Mouse (Mus musculus) heart, postnatal 10 days (tissue): ENCODE results near the gene Sgpp1. TPM values are rescaled to one million over a fixed set of nuclear protein-coding genes. Genes with fewer than 3 reads are reported as not detected.
"Not testable (repeated sequence)": the region's sequence is repeated elsewhere in the genome, so short reads cannot be mapped to it uniquely, and the experiment has no call there.

Experiments
- DNase-seq, 2 experiments: peaks; one replicate each; pipeline ENCODE4 v3.0.0; 2021
- intact Hi-C: fragments of 180-260 bp; cut with DNase I; formaldehyde crosslinking; loops from one replicate; pipeline ENCODE4 v1.15.1; 2025
- total RNA-seq, 2 experiments: library from RNA; stranded (reverse); gene quantifications; 2 replicates each; pipeline ENCODE4 v1.2.3; 2021

The Sgpp1 gene
- total RNA-seq, 2 experiments from 2014 or later = 17.9 to 20.8 TPM

GRCm38 (mm10) chr12:75733331-75734070, 2.0 kb downstream of the Sgpp1 start:
- intact Hi-C loops = no loop called here
- DNase-seq = peak; percentile 35 to 37

GRCm38 (mm10) chr12:75731927-75732443, 3.5 kb downstream of the Sgpp1 start:
- intact Hi-C loops = no loop called here
- no peak for DNase-seq

GRCm38 (mm10) chr12:75731508-75731907, 4.0 kb downstream of the Sgpp1 start:
- no peak for DNase-seq
- intact Hi-C loops = no loop called here

- intact Hi-C loops = no loop called here
- DNase-seq = no peak
Measured at GRCm38 (mm10) chr12:75730458-75730857, 5.1 kb downstream of the Sgpp1 start.

- intact Hi-C loops = no loop called here
- no peak for DNase-seq
Measured at GRCm38 (mm10) chr12:75729876-75730275, 5.7 kb downstream of the Sgpp1 start.

GRCm38 (mm10) chr12:75727333-75728125, 8.0 kb downstream of the Sgpp1 start:
- intact Hi-C loops = no loop called here
- DNase-seq = no peak

- no peak for DNase-seq
- intact Hi-C loops = no loop called here
Measured at GRCm38 (mm10) chr12:75726349-75726861, 9.1 kb downstream of the Sgpp1 start.

GRCm38 (mm10) chr12:75724621-75725324, 10.8 kb downstream of the Sgpp1 start:
- intact Hi-C loops = no loop called here

GRCm38 (mm10) chr12:75723839-75724463, 11.6 kb downstream of the Sgpp1 start:
- intact Hi-C loops = no loop called here
- DNase-seq = no peak

More at GRCm38 (mm10) chr12:75724621-75725324, 10.8 kb downstream of the Sgpp1 start:
- no peak for DNase-seq

- intact Hi-C loops = no loop called here
Measured at GRCm38 (mm10) chr12:75721941-75722340, 13.6 kb downstream of the Sgpp1 start.

GRCm38 (mm10) chr12:75721006-75721405, 14.5 kb downstream of the Sgpp1 start:
- DNase-seq = no peak
- intact Hi-C loops = no loop called here

More at GRCm38 (mm10) chr12:75721941-75722340, 13.6 kb downstream of the Sgpp1 start:
- no peak for DNase-seq

- intact Hi-C loops = no loop called here
Measured at GRCm38 (mm10) chr12:75713596-75713995, 21.9 kb downstream of the Sgpp1 start.

GRCm38 (mm10) chr12:75712905-75713304, 22.6 kb downstream of the Sgpp1 start:
- intact Hi-C loops, DNase-seq: not testable (repeated sequence)

More at GRCm38 (mm10) chr12:75713596-75713995, 21.9 kb downstream of the Sgpp1 start:
- DNase-seq = no peak

- no peak for DNase-seq
- intact Hi-C loops = no loop called here
Measured at GRCm38 (mm10) chr12:75710596-75711376, 24.7 kb downstream of the Sgpp1 start.

- no peak for DNase-seq
Measured at GRCm38 (mm10) chr12:75709506-75709905, 26.0 kb downstream of the Sgpp1 start.

GRCm38 (mm10) chr12:75706670-75707069, 28.9 kb downstream of the Sgpp1 start:
- intact Hi-C loops = no loop called here
- no peak for DNase-seq

More at GRCm38 (mm10) chr12:75709506-75709905, 26.0 kb downstream of the Sgpp1 start:
- intact Hi-C loops = no loop called here

- no peak for DNase-seq
Measured at GRCm38 (mm10) chr12:75702739-75703122, 32.8 kb downstream of the Sgpp1 start.

GRCm38 (mm10) chr12:75702084-75702738, 33.3 kb downstream of the Sgpp1 start:
- peak; percentile 45 to 63 for DNase-seq
- intact Hi-C loops = no loop called here

More at GRCm38 (mm10) chr12:75702739-75703122, 32.8 kb downstream of the Sgpp1 start:
- intact Hi-C loops = no loop called here
